Mouse (Mus musculus) erythroblast, embryonic 14.5 days (primary cell): ENCODE results near the gene Copa. TPM values are rescaled to one million over a fixed set of nuclear protein-coding genes. Genes with fewer than 3 reads are reported as not detected.

ENCODE experiments used
- H3K27me3 ChIP-seq: 2 replicates; pipeline ENCODE4 v1.6.1; 2012; ENCODE audit warnings: inconsistent platforms; ENCODE audit not compliant: control insufficient read depth
- H3K36me3 ChIP-seq: 2 replicates; pipeline ENCODE4 v1.6.1; 2012; ENCODE audit warnings: mild to moderate bottlenecking, inconsistent platforms; ENCODE audit not compliant: control insufficient read depth
- H3K4me1 ChIP-seq: 2 replicates; pipeline ENCODE4 v1.6.1; 2012; ENCODE audit warnings: inconsistent platforms; ENCODE audit not compliant: control insufficient read depth
- H3K4me3 ChIP-seq: replicated peaks from 2 replicates; pipeline ENCODE3; 2012; ENCODE audit warnings: moderate library complexity, mild to moderate bottlenecking, inconsistent platforms
- H3K9me3 ChIP-seq: 2 replicates; pipeline ENCODE4 v1.6.1; 2012; ENCODE audit warnings: low read length, inconsistent platforms, mixed read lengths; ENCODE audit not compliant: control insufficient read depth
- GATA1 ChIP-seq: IDR thresholded peaks from 2 replicates; pipeline ENCODE4 v1.6.1; 2012; ENCODE audit warnings: low read length, inconsistent platforms, mixed read lengths
- TAL1 ChIP-seq: IDR thresholded peaks from 3 replicates; pipeline ENCODE4 v1.6.1; 2012; ENCODE audit warnings: low read length, inconsistent platforms, mixed read lengths
- polyA plus RNA-seq: library from polyadenylated mRNA; stranded (reverse); fragments of >175 nt; gene quantifications from 2 replicates; pipeline ENCODE4 v1.2.3, GENCODE M21; 2012

Gene Copa
- polyA plus RNA-seq, 1 experiment: 0.78 TPM

DNA sequence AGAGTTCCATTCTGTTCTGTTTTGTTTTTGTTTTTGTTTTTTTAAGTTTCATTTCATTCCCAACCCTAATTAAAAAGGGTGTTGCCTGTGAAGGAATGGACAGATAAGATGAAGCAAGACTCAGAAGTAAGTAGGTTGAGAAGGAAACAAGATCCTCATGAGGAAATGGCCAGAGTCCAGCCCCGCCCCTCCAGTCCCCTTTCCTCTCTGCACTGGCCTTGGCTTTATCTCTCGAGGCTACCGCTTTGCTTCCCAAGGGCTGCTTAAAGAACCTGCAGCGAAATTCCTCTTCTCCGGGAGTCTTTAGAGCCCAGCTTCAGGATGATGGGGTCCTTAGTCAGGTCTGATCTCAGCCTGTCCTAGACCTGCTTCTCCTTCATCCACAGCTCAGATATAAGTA lies 4.3 kb upstream of the Copa start:
- Histone ChIP-seq H3K9me3 (no peaks in the 10 kb centered on the region), H3K36me3 (peaks cover 72% of the 10 kb centered on the region), H3K4me3 (no peak overlapping the region), H3K27me3 (no peaks in the 10 kb centered on the region), H3K4me1 (peaks cover 28% of the 10 kb centered on the region)
- TF ChIP-seq GATA1 (no peak), TAL1 (no peak)

DNA sequence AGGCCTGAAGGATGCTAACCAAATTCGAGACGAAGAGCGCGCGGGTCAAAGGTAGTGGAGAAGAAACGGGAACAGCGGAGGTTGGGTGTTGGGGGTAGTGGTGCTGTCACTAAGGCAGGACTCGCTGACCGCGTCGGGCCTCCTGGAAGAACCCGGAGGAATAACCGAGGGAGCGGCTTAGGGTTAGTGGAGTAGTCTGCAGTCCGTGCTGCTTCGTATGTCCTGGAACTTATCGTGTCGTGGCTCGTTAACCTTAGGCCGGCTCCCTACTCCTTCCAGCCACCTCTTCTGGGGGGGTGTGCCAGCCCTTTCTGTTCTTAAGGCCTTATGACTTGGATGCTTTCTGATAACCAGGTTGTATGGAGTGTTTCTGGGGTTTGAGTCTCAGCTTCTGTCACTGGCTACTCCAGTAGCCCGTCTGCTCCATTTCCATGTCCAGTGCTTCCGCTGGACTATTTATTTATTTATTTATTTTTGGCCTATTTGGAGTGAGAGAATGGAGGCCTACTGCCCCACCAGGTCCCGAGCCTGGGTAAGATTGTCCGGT lies 643 bp downstream of the Copa start:
- TF ChIP-seq GATA1 (no peak), TAL1 (no peak)
- no peaks in the 10 kb centered on the region for H3K9me3 ChIP-seq
- H3K27me3 ChIP-seq: no peaks in the 10 kb centered on the region
- H3K4me3 ChIP-seq: peak overlapping the region; percentile 86
- peaks cover 28% of the 10 kb centered on the region for H3K36me3 ChIP-seq
- H3K4me1 ChIP-seq: peaks cover 36% of the 10 kb centered on the region

DNA sequence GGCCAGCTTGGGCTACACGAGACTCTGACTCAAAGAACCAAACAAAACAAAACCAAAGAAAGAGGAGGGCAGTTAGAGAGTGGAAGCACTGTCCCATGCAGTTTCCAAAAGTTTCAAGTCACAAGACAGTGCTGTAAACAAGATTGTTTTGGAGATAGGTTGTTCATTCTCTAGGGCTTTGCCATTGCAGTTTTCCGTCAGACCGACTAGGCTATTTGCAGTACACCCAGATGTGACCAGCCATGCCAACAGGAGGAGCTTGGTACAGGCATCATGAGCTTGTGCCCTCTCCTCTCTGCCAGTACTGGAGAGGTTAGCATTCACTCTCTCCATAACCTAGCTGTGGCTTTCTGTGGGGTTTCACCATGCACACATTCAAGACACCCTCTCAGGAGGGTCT lies 11.2 kb downstream of the Copa start:
- TF ChIP-seq GATA1: no peak
- TF ChIP-seq TAL1: no peak
- no peaks in the 10 kb centered on the region for H3K27me3 ChIP-seq
- H3K36me3 ChIP-seq: peaks cover 85% of the 10 kb centered on the region
- H3K4me1 ChIP-seq: no peaks in the 10 kb centered on the region
- no peak overlapping the region for H3K4me3 ChIP-seq
- H3K9me3 ChIP-seq: no peaks in the 10 kb centered on the region

DNA sequence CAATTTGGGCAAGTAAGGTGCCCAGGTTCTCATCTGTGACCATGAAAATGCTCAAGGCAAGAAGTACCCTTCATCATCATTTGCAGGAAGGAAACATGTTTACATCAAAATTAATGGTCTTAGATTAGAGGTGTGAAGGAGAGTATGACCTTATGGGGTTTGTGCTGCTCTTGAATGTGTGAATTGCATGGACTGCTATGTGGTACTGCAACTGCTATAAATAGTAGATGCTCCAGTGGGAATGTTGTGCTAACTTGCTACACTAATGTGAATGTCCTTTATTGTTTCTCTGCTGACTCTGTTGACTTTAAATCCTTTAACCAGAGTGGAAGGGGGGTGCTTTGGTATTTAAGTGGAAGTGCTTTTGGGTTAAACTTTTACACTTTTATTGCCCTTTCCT lies 12.0 kb downstream of the Copa start:
- Histone ChIP-seq H3K9me3 (no peaks in the 10 kb centered on the region), H3K27me3 (no peaks in the 10 kb centered on the region), H3K4me3 (no peak overlapping the region), H3K4me1 (no peaks in the 10 kb centered on the region), H3K36me3 (peaks cover 82% of the 10 kb centered on the region)
- no peak for TF ChIP-seq GATA1
- no peak for TF ChIP-seq TAL1

DNA sequence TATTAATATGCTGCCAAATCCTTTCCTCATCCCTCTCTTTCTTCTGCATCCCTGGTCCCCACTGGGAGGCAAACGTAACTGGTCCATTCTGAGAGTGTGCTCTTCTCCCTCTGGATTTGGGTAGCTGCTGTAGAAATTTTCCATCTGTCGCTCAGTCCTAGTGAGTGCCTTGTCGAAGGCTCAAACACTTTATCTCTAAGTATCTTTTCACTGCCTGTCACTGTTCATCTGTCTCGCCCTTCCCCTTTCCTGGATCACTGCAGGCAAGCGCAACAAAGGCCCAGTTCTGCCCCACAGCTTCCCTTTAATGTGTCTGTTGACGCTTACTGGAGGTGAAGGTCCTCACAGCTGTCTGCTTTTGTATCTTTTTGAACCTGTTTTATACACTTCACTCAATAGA lies 12.9 kb downstream of the Copa start:
- Histone ChIP-seq H3K9me3 (no peaks in the 10 kb centered on the region), H3K4me1 (no peaks in the 10 kb centered on the region), H3K27me3 (no peaks in the 10 kb centered on the region), H3K4me3 (no peak overlapping the region), H3K36me3 (peaks cover 78% of the 10 kb centered on the region)
- TF ChIP-seq TAL1 (no peak), GATA1 (no peak)

DNA sequence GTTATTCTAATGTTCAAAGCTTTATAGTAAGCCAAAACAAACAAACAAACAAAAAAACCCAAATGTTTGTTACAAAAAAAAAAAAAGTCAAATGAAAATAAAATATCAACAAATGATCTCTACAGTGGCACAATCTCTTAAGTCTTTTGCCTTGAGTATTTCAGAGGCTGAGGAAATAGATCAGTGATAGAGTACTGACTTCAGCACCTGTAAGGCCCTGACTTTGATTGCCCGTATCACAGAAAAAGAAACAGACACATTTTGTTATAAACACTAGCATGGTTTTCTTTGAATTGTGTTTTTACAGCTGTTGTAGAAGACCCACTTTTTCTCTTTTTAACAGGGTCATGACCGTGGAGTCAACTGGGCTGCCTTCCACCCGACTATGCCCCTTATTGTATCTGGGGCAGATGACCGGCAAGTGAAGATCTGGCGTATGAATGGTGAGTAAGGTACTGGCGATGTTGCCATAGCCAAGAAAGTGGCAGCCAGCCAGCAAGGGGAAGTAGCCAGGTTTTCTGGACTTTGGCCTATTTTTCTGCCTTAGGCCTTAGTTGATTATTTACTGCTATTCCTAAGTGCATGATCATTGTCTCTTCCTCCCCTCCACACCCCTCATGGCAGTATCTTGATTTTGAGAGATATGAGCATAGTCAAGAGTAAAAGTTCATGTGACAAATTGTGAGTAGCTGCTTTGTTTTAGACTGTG lies 17.1 kb downstream of the Copa start:
- no peak overlapping the region for H3K4me3 ChIP-seq
- H3K36me3 ChIP-seq: peaks cover 77% of the 10 kb centered on the region
- TF ChIP-seq GATA1: no peak
- no peak for TF ChIP-seq TAL1
- no peaks in the 10 kb centered on the region for H3K4me1 ChIP-seq
- H3K9me3 ChIP-seq: no peaks in the 10 kb centered on the region
- no peaks in the 10 kb centered on the region for H3K27me3 ChIP-seq

DNA sequence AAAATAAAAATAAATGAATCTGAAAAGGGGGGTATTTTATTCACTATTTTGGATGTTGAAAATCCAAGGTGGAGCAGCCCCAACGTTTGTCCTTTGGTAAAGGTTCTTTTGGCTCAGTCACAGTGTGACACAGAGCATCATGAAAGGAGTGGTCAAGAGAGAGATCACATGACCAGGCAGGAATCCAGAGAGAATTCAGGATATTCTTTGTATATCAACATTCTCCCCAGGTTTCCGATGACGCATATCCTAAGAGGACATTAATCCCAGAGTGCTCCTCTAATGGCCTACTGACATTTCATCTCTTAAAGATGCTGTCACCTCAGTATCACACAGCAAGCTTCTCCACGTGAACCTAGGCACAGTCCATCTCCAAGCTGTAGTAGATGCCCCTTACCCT lies 21.3 kb downstream of the Copa start:
- TF ChIP-seq GATA1 (no peak), TAL1 (no peak)
- Histone ChIP-seq H3K4me3 (no peak overlapping the region), H3K36me3 (peaks cover 88% of the 10 kb centered on the region)

DNA sequence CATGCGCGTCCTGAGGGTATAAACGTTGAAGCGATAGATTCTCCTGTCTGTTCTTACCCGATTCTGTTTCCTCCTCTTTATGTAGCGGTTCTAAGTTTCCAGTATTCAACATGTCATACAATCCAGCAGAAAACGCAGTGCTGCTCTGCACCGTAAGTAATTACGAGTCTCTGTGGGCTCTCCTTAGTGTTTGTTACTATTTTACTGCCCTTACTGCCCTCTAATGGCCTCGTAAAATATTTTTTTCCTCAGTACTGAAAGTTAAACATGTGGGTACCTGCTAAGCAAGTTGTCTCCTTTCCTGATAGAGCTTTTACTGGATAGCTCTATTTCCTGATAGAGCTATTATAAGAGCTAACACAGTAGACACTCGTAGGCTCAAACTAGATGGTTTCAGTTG lies 22.8 kb downstream of the Copa start:
- TF ChIP-seq TAL1 (no peak), GATA1 (no peak)
- Histone ChIP-seq H3K4me3 (no peak overlapping the region), H3K36me3 (peaks cover 94% of the 10 kb centered on the region), H3K27me3 (no peaks in the 10 kb centered on the region), H3K4me1 (no peaks in the 10 kb centered on the region), H3K9me3 (no peaks in the 10 kb centered on the region)

More for the DNA sequence above, 21.3 kb downstream of the Copa start:
- H3K9me3 ChIP-seq: no peaks in the 10 kb centered on the region
- no peaks in the 10 kb centered on the region for H3K4me1 ChIP-seq
- no peaks in the 10 kb centered on the region for H3K27me3 ChIP-seq

DNA sequence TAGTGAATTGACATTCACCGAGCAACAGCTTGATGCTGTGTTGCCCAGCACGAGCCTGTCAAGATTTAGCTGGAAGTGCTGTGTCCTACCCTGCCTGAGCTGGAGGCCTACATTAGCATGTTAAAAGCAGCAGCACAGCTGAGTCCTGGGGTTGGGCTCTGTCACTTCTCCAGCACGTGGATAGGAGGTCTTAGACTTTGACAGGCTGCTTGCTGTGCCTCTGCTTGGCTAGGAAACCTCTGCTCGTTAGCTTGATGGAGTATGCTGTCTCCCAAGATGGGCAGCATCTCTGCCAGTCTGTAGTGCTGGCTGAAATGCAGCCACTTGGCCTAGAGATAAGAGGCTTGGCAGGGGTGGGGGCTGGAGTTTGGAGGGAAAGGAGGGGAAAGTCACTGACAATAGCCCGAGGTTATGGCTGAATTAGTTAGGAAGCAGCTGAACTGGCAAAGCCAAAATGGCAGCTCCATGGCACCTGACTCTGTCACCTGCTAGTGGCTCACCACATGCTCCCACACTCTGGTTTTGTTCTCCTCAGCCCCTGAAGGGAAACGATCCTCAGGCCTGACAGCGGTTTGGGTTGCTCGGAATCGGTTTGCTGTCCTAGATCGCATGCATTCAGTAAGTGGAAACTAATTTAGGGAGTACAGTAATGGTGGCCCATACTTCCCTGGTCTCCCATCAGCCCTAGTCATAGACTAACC lies 25.6 kb downstream of the Copa start:
- Histone ChIP-seq H3K27me3 (no peaks in the 10 kb centered on the region), H3K4me3 (no peak overlapping the region), H3K9me3 (no peaks in the 10 kb centered on the region), H3K4me1 (no peaks in the 10 kb centered on the region), H3K36me3 (peaks cover 96% of the 10 kb centered on the region)
- TF ChIP-seq TAL1: no peak
- TF ChIP-seq GATA1: no peak
